Mouse (Mus musculus): ENCODE measurements at regions not wholly inside any gene's neighbourhood (a gene's known extent, or its start where the extent isn't known, plus 50 kb on each side); places are given as distances from the start of the nearest gene placed in this dataset.

DNA sequence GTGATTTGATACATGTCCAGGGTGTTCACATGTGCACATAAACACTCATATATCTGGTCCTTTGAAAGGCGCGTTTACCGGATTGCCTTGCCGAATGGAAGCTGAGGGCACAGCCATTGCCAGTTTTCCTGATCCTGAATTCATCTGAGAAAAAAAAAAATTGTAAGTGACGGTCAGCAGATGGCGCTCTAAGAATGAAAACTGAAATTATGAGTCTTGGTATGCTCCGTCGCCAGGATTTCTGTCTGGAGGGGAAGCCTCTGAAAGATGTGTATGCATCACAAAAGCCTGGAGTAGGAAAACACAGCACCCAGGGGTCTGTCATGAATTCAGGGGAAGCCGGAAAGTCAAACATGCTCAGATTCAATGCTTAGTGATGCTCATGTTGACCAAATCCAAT lies 276.9 kb downstream of the Diras2 start:
- no peak overlapping the region for H3K27ac ChIP-seq
- H3K4me1 ChIP-seq (replicated peaks), result no peaks in the 10 kb centered on the region
- 9% methylated on average over 9 of the region's 9 CpGs for WGBS
- H3K9me3 ChIP-seq (replicated peaks), result no peaks in the 10 kb centered on the region
- no peaks in the 10 kb centered on the region for H3K36me3 ChIP-seq
- H3K9ac ChIP-seq, result no peak overlapping the region
- no peak for ATAC-seq (replicated peaks; ENCODE audit: insufficient number of reproducible peaks, insufficient read depth, low FRiP score, low read depth)
- no peak overlapping the region for H3K4me3 ChIP-seq
- H3K27me3 ChIP-seq, result no peaks in the 10 kb centered on the region
- H3K4me2 ChIP-seq, result no peak overlapping the region

GRCm38 (mm10) chr13:52255697-52256096 lies 275.4 kb downstream of the Diras2 start:
- no peak for ATAC-seq (replicated peaks; ENCODE audit: insufficient number of reproducible peaks, insufficient read depth, low FRiP score, low read depth)
- H3K27me3 ChIP-seq, result no peaks in the 10 kb centered on the region
- no peak overlapping the region for H3K27ac ChIP-seq
- no peaks in the 10 kb centered on the region for H3K4me1 ChIP-seq (replicated peaks)
- H3K36me3 ChIP-seq, result no peaks in the 10 kb centered on the region
- H3K9me3 ChIP-seq (replicated peaks), result no peaks in the 10 kb centered on the region
- H3K9ac ChIP-seq, result no peak overlapping the region
- WGBS, result 69% methylated on average over 5 of the region's 5 CpGs
- no peak overlapping the region for H3K4me2 ChIP-seq
- no peak overlapping the region for H3K4me3 ChIP-seq

DNA sequence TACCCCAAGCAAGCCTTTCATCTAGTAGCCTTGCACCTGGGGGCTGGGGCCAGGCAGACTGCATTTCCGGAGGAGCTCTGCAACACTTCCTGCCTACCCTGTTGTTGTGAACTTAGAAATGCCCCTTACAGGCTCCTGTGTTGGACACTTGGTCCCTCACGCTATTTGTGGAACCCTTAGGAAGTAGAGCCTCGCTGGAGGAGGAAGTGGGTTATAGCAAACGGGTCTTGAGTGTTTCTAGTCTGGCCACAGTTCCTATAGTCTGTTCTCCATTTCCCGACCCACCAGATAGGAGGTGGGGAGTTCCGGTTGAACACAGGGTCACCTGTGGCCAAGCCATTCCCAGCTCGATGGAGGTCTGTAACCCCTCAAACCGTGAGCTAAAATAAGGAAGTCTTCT lies 272.7 kb downstream of the Diras2 start:
- Histone ChIP-seq H3K27me3 (no peaks in the 10 kb centered on the region; the same call in 1 of the 2 replicates), H3K4me3 (no peak overlapping the region), H3K9me3 (replicated peaks) (no peaks in the 10 kb centered on the region), H3K9ac (no peak overlapping the region), H3K4me2 (no peak overlapping the region), H3K4me1 (replicated peaks) (no peaks in the 10 kb centered on the region), H3K36me3 (no peaks in the 10 kb centered on the region), H3K27ac (no peak overlapping the region)
- WGBS, result 63% methylated on average over 8 of the region's 8 CpGs
- ATAC-seq (replicated peaks; ENCODE audit: insufficient number of reproducible peaks, insufficient read depth, low FRiP score, low read depth), result no peak

DNA sequence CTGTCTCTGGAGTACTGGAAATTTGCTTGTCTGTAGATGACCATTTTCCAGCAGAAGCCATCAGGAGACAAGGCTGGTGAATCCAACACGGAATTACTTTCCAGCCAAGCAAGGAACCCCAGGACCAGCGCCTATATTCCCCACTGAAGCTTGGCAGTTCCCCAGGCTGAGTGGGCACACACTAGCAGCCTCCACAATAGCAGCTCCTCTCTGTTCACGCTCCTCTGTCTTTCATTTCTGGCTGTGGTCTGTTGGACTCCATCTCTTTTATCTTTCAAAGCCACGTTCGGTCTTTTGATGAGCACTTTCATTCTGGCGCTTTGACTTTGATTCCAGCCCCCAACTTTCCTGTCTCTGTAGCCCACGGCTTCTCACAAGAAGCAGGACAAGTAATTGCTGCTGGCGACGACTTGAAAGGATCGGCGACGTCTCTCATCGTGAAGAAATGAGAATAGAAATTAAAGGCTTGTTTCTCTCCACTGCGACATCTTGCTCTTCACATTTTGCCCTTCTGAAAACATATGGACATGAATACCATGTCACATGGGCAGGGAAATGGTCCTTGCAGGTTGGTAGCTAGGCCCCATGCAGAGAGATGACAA lies 268.0 kb downstream of the Diras2 start:
- Histone ChIP-seq H3K27ac (no peak overlapping the region), H3K4me2 (no peak overlapping the region), H3K9ac (no peak overlapping the region), H3K4me3 (no peak overlapping the region), H3K9me3 (replicated peaks) (no peaks in the 10 kb centered on the region), H3K36me3 (no peaks in the 10 kb centered on the region), H3K4me1 (replicated peaks) (no peaks in the 10 kb centered on the region), H3K27me3 (no peaks in the 10 kb centered on the region; the same call in 1 of the 2 replicates)
- ATAC-seq (replicated peaks; ENCODE audit: insufficient number of reproducible peaks, insufficient read depth, low FRiP score, low read depth), result no peak
- 81% methylated on average over 14 of the region's 14 CpGs for WGBS

GRCm38 (mm10) chr13:52268279-52268678 lies 262.8 kb downstream of the Diras2 start:
- H3K4me2 ChIP-seq, result no peak overlapping the region
- no peak overlapping the region for H3K9ac ChIP-seq
- H3K9me3 ChIP-seq (replicated peaks), result no peaks in the 10 kb centered on the region
- H3K36me3 ChIP-seq, result no peaks in the 10 kb centered on the region
- no peak overlapping the region for H3K27ac ChIP-seq
- H3K4me1 ChIP-seq (replicated peaks), result no peaks in the 10 kb centered on the region
- no peak overlapping the region for H3K4me3 ChIP-seq
- WGBS, result 53% methylated on average over 6 of the region's 6 CpGs
- no peaks in the 10 kb centered on the region; the same call in 1 of the 2 replicates for H3K27me3 ChIP-seq
- no peak for ATAC-seq (replicated peaks; ENCODE audit: insufficient number of reproducible peaks, insufficient read depth, low FRiP score, low read depth)

- H3K4me3 ChIP-seq, result no peak overlapping the region
- 0 out of 2 replicates have a peak, but pooled peaks cover 5% of the 10 kb centered on the region for H3K4me1 ChIP-seq (replicated peaks)
- no peaks in the 10 kb centered on the region for H3K36me3 ChIP-seq
- H3K27ac ChIP-seq, result no peak overlapping the region
- 81% methylated on average over 19 of the region's 19 CpGs for WGBS
- H3K4me2 ChIP-seq, result no peak overlapping the region
- no peak overlapping the region for H3K9ac ChIP-seq
- no peaks in the 10 kb centered on the region for H3K9me3 ChIP-seq (replicated peaks)
- peaks cover 4% of the 10 kb centered on the region; the same call in 1 of the 2 replicates for H3K27me3 ChIP-seq
- no peak for ATAC-seq (replicated peaks; ENCODE audit: insufficient number of reproducible peaks, insufficient read depth, low FRiP score, low read depth)
These were observed 257.4 kb downstream of the Diras2 start for GRCm38 (mm10) chr13:52273502-52274246.

- Histone ChIP-seq H3K9me3 (replicated peaks) (0 out of 2 replicates have a peak, but pooled peaks cover 5% of the 10 kb centered on the region), H3K4me2 (no peak overlapping the region), H3K27ac (no peak overlapping the region), H3K27me3 (peaks cover 4% of the 10 kb centered on the region; the same call in 1 of the 2 replicates), H3K36me3 (no peaks in the 10 kb centered on the region), H3K4me3 (no peak overlapping the region), H3K9ac (no peak overlapping the region), H3K4me1 (replicated peaks) (0 out of 2 replicates have a peak, but pooled peaks cover 5% of the 10 kb centered on the region)
- no peak for ATAC-seq (replicated peaks; ENCODE audit: insufficient number of reproducible peaks, insufficient read depth, low FRiP score, low read depth)
- WGBS, result 78% methylated on average over 5 of the region's 5 CpGs
These were observed 255.9 kb downstream of the Diras2 start for GRCm38 (mm10) chr13:52275196-52275595.

GRCm38 (mm10) chr13:52275675-52276074 lies 255.4 kb downstream of the Diras2 start:
- Histone ChIP-seq H3K4me3 (no peak overlapping the region), H3K36me3 (no peaks in the 10 kb centered on the region), H3K27me3 (peaks cover 4% of the 10 kb centered on the region; the same call in 1 of the 2 replicates), H3K27ac (no peak overlapping the region), H3K4me1 (replicated peaks) (0 out of 2 replicates have a peak, but pooled peaks cover 5% of the 10 kb centered on the region), H3K9me3 (replicated peaks) (0 out of 2 replicates have a peak, but pooled peaks cover 5% of the 10 kb centered on the region), H3K4me2 (peak overlapping the region; percentile 53), H3K9ac (no peak overlapping the region)
- WGBS, result 8% methylated on average over 8 of the region's 8 CpGs
- peak; percentile 47; the same call in 1 of the 2 replicates for ATAC-seq (replicated peaks; ENCODE audit: insufficient number of reproducible peaks, insufficient read depth, low FRiP score, low read depth)

GRCm38 (mm10) chr13:52277195-52277594 lies 253.9 kb downstream of the Diras2 start:
- Histone ChIP-seq H3K27ac (no peak overlapping the region), H3K36me3 (no peaks in the 10 kb centered on the region), H3K9ac (no peak overlapping the region), H3K27me3 (0 out of 2 replicates have a peak, but pooled peaks cover 4% of the 10 kb centered on the region), H3K4me2 (no peak overlapping the region), H3K9me3 (replicated peaks) (0 out of 2 replicates have a peak, but pooled peaks cover 5% of the 10 kb centered on the region), H3K4me3 (no peak overlapping the region), H3K4me1 (replicated peaks) (0 out of 2 replicates have a peak, but pooled peaks cover 5% of the 10 kb centered on the region)
- no peak for ATAC-seq (replicated peaks; ENCODE audit: insufficient number of reproducible peaks, insufficient read depth, low FRiP score, low read depth)
- 77% methylated on average over 3 of the region's 3 CpGs for WGBS

DNA sequence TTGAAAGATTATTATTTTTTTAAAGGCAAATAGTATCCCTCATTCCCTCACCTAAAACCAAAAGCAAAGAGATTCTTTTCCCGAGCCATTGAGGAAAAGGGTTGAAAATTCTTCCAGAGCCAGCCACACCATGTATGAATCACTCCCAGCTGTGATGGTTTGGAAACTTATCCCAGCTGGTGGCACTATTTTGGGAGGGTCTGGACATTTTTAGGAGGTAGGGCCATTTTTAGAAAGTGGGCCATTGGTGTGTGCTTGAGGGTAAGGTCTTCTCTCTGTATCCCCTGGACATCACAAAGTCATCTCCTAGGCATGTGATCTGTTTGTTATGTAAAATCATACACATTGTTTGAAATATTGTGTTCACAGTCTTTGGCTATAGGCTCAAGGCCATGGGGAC lies 252.2 kb downstream of the Diras2 start:
- Histone ChIP-seq H3K27me3 (0 out of 2 replicates have a peak, but pooled peaks cover 4% of the 10 kb centered on the region), H3K4me3 (no peak overlapping the region), H3K27ac (no peak overlapping the region), H3K4me2 (no peak overlapping the region), H3K9ac (no peak overlapping the region), H3K4me1 (replicated peaks) (peaks cover 14% of the 10 kb centered on the region), H3K9me3 (replicated peaks) (0 out of 2 replicates have a peak, but pooled peaks cover 5% of the 10 kb centered on the region), H3K36me3 (no peaks in the 10 kb centered on the region)
- no peak for ATAC-seq (replicated peaks; ENCODE audit: insufficient number of reproducible peaks, insufficient read depth, low FRiP score, low read depth)
- 89% methylated on average over 1 of the region's 1 CpGs for WGBS

DNA sequence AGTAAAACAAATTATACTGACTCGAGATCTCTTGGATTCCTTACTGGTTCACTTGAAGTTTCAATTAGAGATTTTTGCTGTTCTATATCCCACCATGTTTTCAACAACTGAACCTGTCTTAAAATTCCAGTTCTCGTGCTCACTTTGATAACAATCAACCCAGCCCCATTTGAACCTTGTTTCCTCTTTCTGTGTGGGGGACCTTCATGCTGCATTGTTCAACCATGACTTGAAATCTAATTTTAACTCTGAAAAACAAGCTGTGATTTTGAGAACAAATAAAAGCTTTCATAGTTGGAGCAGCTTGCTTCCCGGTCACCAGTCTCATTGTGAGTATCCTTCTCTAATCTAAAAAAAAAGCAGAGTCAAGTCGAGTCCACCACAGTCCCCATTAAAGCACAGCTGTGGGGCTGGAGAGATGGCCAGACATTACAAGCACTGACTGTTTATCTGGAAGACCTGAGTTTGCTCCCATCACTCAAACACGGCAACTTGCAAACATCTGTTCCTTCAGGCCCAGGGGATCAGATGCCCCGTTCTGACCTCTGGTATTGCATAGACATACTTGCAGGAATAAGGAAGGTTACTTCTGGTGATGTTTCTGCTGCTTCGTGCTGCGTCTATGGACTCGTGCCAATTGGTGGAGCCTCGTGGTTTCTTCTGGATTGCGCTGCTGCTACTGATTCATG lies 251.7 kb downstream of the Diras2 start:
- Histone ChIP-seq H3K36me3 (no peaks in the 10 kb centered on the region), H3K4me3 (no peak overlapping the region), H3K27ac (no peak overlapping the region), H3K9me3 (replicated peaks) (0 out of 2 replicates have a peak, but pooled peaks cover 5% of the 10 kb centered on the region), H3K27me3 (0 out of 2 replicates have a peak, but pooled peaks cover 4% of the 10 kb centered on the region), H3K4me2 (no peak overlapping the region), H3K9ac (no peak overlapping the region), H3K4me1 (replicated peaks) (peaks cover 20% of the 10 kb centered on the region)
- WGBS, result 64% methylated on average over 11 of the region's 11 CpGs
- ATAC-seq (replicated peaks; ENCODE audit: insufficient number of reproducible peaks, insufficient read depth, low FRiP score, low read depth), result no peak
